Mouse (Mus musculus) bone marrow, adult 2 months (tissue): ENCODE data around the gene Nfam1. TPM values are rescaled to one million over a fixed set of nuclear protein-coding genes. Genes with fewer than 3 reads are reported as not detected.

Experiments used
- H3K27ac ChIP-seq: fragments of 200-500 bp; 2 replicates; pipeline ENCODE4 v1.5.1; 2012; ENCODE audit warnings: low read depth, mild to moderate bottlenecking, control low read depth, inconsistent platforms, low read length; ENCODE audit not compliant: control insufficient read depth, poor library complexity, insufficient read depth
- H3K4me1 ChIP-seq: fragments of 200-500 bp; 2 replicates; pipeline ENCODE4 v1.6.1; 2011; ENCODE audit warnings: low read length; ENCODE audit not compliant: control insufficient read depth, insufficient read depth
- H3K4me3 ChIP-seq: fragments of 200-500 bp; replicated peaks from 2 replicates; pipeline ENCODE3; 2011; ENCODE audit warnings: mild to moderate bottlenecking, low read depth, low read length, control low read depth; ENCODE audit not compliant: control insufficient read depth
- CTCF ChIP-seq: fragments of 200-500 bp; IDR thresholded peaks from 2 replicates; pipeline ENCODE4 v1.5.1; 2011; ENCODE audit warnings: low read length, control low read depth; ENCODE audit not compliant: control insufficient read depth, insufficient read depth
- POLR2A ChIP-seq: fragments of 200-500 bp; IDR thresholded peaks from 2 replicates; pipeline ENCODE4 v1.6.1; 2011; ENCODE audit warnings: low read depth, mild to moderate bottlenecking, control low read depth, low read length, borderline replicate concordance; ENCODE audit not compliant: control insufficient read depth
- WGBS: fragments of 180-500 bp; shearing (Covaris S2); methylation state at CpG from one replicate; pipeline ENCODE4 v1.1.7; 2018; 5-methylcytosine and 5-hydroxymethylcytosine counted together
- polyA plus RNA-seq: library from polyadenylated mRNA; stranded (reverse); fragments of >200 nt; gene quantifications from 2 replicates; pipeline ENCODE4 v1.2.4, GENCODE M21; 2011; ENCODE audit warnings: low replicate concordance; ENCODE audit not compliant: missing spikeins, insufficient read depth, insufficient read length

Nfam1 gene
- polyA plus RNA-seq, 1 experiment = 69.6 TPM

- H3K27ac ChIP-seq = no peak overlapping the region
- 6% methylated on average over 60 of the region's 82 CpGs for WGBS
- TF ChIP-seq CTCF (no peak), POLR2A (no peak)
Observed at GRCm38 (mm10) chr15:82963556-82964156, 69.5 kb downstream of the Nfam1 start.

DNA sequence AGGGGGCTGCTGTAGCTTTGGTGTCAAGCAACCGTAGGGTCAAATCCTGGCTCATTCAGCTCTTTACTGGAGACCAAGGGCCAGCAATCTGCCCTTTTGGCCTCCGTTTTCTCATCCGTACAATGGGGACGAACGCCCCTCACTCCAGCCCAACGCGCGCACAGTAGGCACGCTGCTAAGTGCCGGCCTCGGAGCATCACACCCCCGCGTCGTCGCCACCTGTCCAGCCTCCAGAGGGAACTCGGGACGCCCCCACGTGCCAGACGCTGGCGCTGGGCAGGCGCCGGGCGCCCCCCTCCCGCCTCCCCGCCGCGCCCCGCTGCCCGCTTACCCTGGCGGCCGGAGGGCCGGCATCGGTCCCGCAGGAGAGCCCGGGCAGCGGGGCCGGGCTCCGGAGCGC, 70.0 kb downstream of the Nfam1 start:
- Histone ChIP-seq H3K4me1 (no peaks in the 10 kb centered on the region), H3K27ac (no peak overlapping the region), H3K4me3 (no peak overlapping the region)
- TF ChIP-seq CTCF (no peak), POLR2A (no peak)
- 12% methylated on average over 39 of the region's 39 CpGs for WGBS

More at GRCm38 (mm10) chr15:82963556-82964156, 69.5 kb downstream of the Nfam1 start:
- Histone ChIP-seq H3K4me3 (no peak overlapping the region), H3K4me1 (no peaks in the 10 kb centered on the region)

DNA sequence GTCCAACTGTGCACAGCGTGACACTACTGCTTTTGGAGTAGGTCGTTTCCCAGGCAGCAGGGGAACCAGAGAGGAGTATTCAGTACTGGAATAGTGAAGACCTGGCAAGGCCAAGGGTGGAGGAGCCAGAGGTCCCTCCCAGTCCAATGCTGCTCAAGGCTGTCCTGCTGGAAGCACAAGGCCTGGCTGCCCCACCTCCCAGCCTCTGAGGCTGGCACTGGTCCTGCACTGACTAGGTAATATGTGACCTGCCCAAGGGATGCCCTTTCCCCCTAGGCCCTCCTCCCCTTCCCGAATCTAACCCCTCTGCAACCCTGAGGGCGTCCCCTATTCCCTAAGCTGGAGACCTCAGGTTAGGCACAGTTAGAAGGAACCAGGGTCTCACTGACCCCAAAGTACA, 70.6 kb downstream of the Nfam1 start:
- Histone ChIP-seq H3K27ac (no peak overlapping the region), H3K4me1 (no peaks in the 10 kb centered on the region), H3K4me3 (no peak overlapping the region)
- no peak for TF ChIP-seq CTCF
- no peak for TF ChIP-seq POLR2A
- 61% methylated on average over 4 of the region's 4 CpGs for WGBS

GRCm38 (mm10) chr15:82960786-82961561, 72.1 kb downstream of the Nfam1 start:
- 28% methylated on average over 26 of the region's 26 CpGs for WGBS
- H3K4me1 ChIP-seq = no peaks in the 10 kb centered on the region
- no peak overlapping the region for H3K4me3 ChIP-seq
- TF ChIP-seq CTCF (no peak), POLR2A (no peak)
- no peak overlapping the region for H3K27ac ChIP-seq

DNA sequence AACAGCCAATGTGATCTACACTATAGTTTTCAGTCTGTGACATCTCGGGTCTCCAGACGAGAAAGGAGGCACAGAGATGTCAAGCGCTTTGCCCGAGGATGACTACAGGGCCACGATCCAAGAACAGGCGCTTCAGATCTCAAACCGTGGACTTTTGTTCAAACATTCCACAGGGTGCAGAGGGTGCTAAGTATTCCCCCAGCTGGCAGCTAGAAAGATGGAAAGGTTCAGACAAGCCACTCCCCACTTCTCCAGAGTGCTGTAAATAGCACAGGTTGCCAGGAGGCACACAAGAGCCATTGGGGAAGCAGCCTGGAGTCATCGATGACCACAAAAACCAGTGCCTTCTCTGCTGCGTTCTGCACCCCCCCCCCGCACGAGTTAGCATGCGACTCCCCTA, 74.0 kb downstream of the Nfam1 start:
- 40% methylated on average over 12 of the region's 12 CpGs for WGBS
- H3K4me3 ChIP-seq = no peak overlapping the region
- no peak overlapping the region for H3K27ac ChIP-seq
- TF ChIP-seq CTCF (no peak), POLR2A (no peak)
- no peaks in the 10 kb centered on the region for H3K4me1 ChIP-seq

- Histone ChIP-seq H3K27ac (no peak overlapping the region), H3K4me3 (no peak overlapping the region), H3K4me1 (no peaks in the 10 kb centered on the region)
- TF ChIP-seq CTCF = no peak
- WGBS = 6% methylated on average over 16 of the region's 16 CpGs
Observed at GRCm38 (mm10) chr15:82958253-82958701, 74.8 kb downstream of the Nfam1 start.

DNA sequence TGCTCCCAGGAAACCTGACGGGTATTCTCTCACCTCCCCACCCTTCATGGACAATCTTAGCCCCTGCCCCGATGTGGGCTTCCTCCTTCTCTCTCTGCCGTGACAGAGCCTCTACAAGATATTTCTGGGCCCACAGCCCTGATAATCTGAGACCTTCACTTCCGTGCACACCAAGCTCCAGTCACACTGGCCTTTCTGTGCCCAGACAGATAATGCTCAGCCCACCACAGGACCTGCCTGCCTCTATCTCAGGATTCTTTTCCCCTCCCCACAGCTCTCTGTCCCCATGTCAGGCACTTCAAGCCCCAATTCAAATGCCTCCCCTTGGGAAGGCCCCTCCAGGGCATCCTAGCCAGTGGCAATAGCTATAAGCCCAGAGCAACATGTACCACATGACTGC, 76.4 kb downstream of the Nfam1 start:
- WGBS = 44% methylated on average over 4 of the region's 4 CpGs
- no peak overlapping the region for H3K4me3 ChIP-seq
- no peaks in the 10 kb centered on the region for H3K4me1 ChIP-seq
- TF ChIP-seq POLR2A = no peak
- no peak overlapping the region for H3K27ac ChIP-seq

GRCm38 (mm10) chr15:82956310-82956709, 76.8 kb downstream of the Nfam1 start:
- H3K27ac ChIP-seq = no peak overlapping the region
- H3K4me3 ChIP-seq = no peak overlapping the region
- no peak for TF ChIP-seq POLR2A
- TF ChIP-seq CTCF = no peak
- WGBS = 76% methylated on average over 3 of the region's 3 CpGs
- H3K4me1 ChIP-seq = no peaks in the 10 kb centered on the region

DNA sequence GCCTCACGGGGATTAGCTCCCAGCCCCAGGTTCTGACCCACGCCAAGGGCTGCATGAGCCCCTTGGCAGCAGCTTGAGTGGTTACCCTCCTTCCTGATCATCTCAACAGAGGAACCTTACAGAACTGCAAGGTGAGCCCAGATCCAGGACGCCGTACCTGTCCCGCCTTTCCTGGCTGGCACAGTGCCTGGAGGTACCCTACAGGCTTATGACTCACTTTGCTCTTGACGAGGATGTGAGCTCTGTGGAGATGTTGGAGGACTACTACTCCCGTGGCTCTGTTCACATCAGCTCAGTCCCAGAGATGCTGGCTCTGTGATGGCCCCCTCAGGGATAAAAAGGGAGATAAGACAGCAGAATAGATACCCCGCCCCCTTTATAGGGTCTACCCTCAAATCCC, 77.8 kb downstream of the Nfam1 start:
- 79% methylated on average over 8 of the region's 8 CpGs for WGBS
- Histone ChIP-seq H3K4me3 (no peak overlapping the region), H3K27ac (no peak overlapping the region), H3K4me1 (no peaks in the 10 kb centered on the region)
- no peak for TF ChIP-seq CTCF
- no peak for TF ChIP-seq POLR2A

DNA sequence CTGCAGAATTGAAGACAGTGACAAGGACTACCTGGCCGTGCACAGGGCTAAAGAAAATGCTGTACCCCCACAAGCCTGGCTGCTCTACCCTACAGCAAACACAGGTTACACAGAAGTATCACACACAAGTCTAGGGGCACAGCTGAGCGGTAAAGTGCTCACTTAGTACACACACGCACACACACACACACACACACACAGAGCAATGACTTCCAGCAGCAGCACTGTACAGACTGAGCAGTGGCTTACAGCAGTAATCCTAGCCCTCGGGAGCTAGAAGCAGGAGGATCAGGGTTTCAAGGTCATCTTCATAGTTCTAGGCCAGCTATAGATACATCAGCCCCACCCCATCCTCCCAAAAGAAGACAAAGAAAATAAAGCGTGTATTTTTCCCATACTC, 79.1 kb downstream of the Nfam1 start:
- no peak overlapping the region for H3K4me3 ChIP-seq
- 83% methylated on average over 5 of the region's 5 CpGs for WGBS
- no peaks in the 10 kb centered on the region for H3K4me1 ChIP-seq
- TF ChIP-seq CTCF (no peak), POLR2A (no peak)
- no peak overlapping the region for H3K27ac ChIP-seq
